Mouse (Mus musculus) T-helper 17 cell (primary cell): ENCODE measurements around the gene Snx30.

Experiments used
- in situ Hi-C, 2 experiments: fragments of 300-600 bp; cut with MboI, MseI; formaldehyde crosslinking; loops; 1 replicate in 1 of 2; 2 replicates in 1 of 2; pipeline ENCODE4 v1.15.1; 2025; ENCODE audit warnings: high pct_unique_total_duplicates in 2 of 2

The Snx30 gene

GRCm38 (mm10) chr4:59898521-59898919, 92.9 kb downstream of the Snx30 start:
- in situ Hi-C loops, result no loop called here

GRCm38 (mm10) chr4:59901810-59902209, 96.2 kb downstream of the Snx30 start:
- in situ Hi-C loops, result no loop called here

- in situ Hi-C loops, result no loop called here
Measured at GRCm38 (mm10) chr4:59902547-59902946, 96.9 kb downstream of the Snx30 start.

DNA sequence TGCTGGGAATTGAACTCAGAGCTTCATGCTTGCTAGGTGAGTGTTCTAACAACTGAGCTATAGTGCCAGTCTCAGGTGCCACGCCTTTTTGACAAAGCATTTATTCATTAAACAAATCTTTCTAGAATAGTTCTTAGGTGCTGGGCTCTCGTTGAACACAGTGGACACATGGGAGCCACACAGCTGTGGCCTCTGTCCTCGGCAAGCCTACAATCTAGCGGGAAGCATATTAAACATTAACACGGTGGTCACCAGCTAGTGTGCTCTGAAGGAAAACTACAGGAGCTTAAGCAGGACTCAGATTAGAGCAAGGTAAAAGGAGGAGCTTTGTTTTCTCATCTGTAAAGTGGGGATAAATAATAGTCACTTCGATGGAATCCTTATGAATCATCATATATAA, 101.5 kb downstream of the Snx30 start:
- in situ Hi-C loops, result no loop called here

DNA sequence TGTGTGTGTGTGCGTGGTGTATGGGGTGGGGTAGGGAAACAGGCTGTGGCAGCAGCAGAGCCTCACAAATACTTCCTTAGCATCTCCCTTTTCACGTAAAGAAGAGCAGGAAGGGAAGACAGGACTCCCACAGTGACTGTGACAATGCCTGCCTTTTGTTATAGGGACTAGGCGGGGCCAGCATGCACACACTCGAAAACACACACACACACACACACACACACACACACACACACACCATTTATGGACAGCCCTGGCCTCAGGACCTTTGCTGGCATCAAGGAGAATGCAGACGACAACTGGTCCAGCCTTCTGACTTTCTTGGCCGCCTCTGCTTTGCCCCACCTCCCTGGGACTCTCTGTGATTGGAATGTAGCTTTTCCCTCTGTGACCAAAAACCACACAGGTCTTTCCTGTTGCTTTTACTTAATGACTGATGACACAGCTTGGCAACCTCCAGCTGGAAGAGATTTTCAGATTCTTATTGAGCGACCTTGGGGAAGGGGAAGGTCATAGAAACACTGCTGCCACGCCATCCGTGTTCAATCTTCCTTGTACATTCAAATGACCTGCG, 102.1 kb downstream of the Snx30 start:
- in situ Hi-C loops, result no loop called here

DNA sequence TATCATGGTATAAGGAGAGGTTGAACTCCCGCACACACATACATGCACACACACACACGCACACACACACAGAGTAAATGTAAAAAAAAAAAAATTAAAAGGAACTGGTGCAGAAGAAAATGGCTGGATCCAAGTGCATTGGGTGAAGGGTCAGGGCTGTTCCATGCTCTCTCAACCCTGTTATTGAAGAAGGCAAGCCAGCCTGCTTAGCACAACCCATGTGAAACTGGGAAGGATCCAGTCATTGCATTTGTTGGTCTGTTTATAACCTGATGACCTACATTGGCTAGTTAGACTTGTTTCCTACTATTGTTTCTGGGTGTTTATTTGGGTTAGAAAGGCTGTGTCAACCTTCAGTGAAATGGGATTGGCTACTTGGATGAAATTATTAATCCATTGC, 103.1 kb downstream of the Snx30 start:
- in situ Hi-C loops, result no loop called here

- in situ Hi-C loops, result no loop called here
Measured at GRCm38 (mm10) chr4:59914608-59915403, 109.2 kb downstream of the Snx30 start, which contains the start of gene Slc46a2. Gene Slc46a2 (minus strand): TSS chr4:59915056.

DNA sequence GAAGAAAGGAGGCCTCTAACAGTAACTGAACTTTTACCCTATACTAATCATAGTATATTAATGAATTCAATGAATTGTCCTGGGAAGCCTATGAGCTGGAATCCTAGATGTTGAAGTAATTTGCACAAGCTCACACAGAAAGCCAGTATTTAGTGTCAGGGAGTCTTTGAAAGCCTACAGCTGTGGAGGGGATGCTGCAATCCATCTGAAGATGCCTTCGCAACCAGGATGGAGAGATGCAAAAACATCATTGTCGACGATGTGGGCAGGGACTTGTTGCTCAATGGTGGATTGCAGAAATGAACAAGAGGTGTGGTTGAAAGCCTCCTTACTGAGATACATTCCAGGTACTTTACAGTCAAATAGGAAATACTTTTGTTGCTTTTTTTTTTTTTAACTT, 112.3 kb downstream of the Snx30 start:
- in situ Hi-C loops, result no loop called here

DNA sequence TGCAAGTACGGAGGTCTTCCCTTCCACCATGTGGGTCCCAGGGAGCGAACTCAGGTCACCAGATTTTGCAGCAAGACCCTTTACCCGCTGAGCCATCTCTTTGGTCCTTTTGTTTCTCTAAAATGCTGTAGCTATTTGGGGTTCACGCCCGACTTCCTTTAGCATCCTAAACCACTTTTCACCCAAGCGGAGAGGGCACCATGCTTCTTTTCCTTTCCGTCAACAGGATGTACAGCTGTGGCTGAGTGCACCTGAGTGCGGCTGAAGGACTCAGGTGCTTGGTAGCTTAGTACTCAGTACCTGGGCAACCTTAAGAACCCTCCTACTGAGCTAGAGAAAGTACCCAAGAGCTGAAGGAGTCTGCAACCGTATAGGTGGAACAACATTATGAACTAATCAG, 119.4 kb downstream of the Snx30 start:
- in situ Hi-C loops, result no loop called here

- in situ Hi-C loops, result no loop called here
Measured at GRCm38 (mm10) chr4:59927666-59928065, 122.0 kb downstream of the Snx30 start.

DNA sequence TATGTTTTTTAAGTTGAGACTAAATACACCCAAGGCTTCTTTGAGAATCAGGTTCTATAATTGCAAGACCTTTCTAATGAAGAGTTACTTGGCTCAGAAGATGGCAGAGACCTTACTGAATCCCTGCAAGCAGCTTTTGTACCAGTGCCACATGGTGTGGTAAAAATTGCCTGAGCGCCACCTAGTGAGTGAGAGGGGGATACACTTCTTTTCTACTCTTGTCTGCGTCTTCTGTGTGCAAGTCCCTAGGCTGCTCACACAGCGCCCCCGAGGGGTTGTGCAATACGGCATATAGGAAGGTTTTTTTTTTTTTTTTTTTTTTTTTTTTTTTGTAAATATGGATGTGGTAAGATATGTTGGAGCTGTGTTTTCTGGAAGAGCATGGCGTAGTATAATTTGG, 122.7 kb downstream of the Snx30 start:
- in situ Hi-C loops, result no loop called here

- in situ Hi-C loops, result loop anchor here in 1 of 2 experiments (10.0 kb wide), 1 partner anchor 92 kb away; no protein-coding TSS in a partner anchor
Measured at GRCm38 (mm10) chr4:59932505-59933281, 127.1 kb downstream of the Snx30 start.

DNA sequence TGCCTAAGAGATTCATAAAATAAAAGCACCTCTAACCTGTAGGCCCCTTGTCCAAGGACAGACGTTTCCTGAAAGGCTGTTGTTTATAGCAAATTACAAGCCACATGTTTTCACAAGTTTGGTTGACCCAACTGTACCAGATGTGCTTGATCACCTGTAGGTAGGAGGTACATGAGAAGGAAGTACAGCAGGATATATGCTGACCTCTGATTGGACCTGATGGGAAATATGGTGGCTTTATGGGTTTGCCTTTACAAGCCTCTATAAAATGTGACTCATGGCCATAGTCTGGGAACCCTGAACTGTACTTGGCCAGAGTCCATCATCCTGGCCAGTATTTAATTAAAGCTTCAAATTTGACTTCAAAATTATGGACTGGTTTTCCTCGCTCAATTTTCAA, 131.9 kb downstream of the Snx30 start:
- in situ Hi-C loops, result loop anchor here in 1 of 2 experiments (10.0 kb wide), 1 partner anchor 87 kb away; no protein-coding TSS in a partner anchor
